Mouse (Mus musculus): Measurements from ENCODE around the gene Plxnd1.

- TF ChIP-seq POLR2A (IDR thresholded peaks at IDR 0.05; ENCODE audit: low read depth, low read length), result no peak
- TF ChIP-seq CTCF (IDR thresholded peaks at IDR 0.05; ENCODE audit: extremely low read depth, insufficient read length, insufficient replicate concordance, low read depth, low read length), result no peak
These were observed 84.9 kb downstream of the Plxnd1 start for GRCm38 (mm10) chr6:115909940-115910339.

Measured in small intestine, adult 2 months (tissue).